Mouse (Mus musculus) layer of hippocampus, postnatal 14 days (tissue): ENCODE measurements around the gene Krtap24-1. TPM values are rescaled to one million over a fixed set of nuclear protein-coding genes. Genes with fewer than 3 reads are reported as not detected.

Experiments used
- DNase-seq, 2 experiments: peaks; one replicate each; pipeline ENCODE4 v3.0.0; 2021 to 2022; ENCODE audit warnings: low spot score in 2 of 2, mixed read lengths in 1 of 2
- long read RNA-seq, 2 experiments: library from polyadenylated mRNA; stranded (forward); transcript quantifications; one replicate each; pipeline ENCODE4 v2.0.0; 2021
- total RNA-seq, 2 experiments: library from RNA; stranded (reverse); gene quantifications; 2 replicates each; pipeline ENCODE4 v1.2.3; 2021

The Krtap24-1 gene
- not detected for total RNA-seq
- long read RNA-seq, experiment 1, result 0 reads
- long read RNA-seq, experiment 2, result 0 reads

DNA sequence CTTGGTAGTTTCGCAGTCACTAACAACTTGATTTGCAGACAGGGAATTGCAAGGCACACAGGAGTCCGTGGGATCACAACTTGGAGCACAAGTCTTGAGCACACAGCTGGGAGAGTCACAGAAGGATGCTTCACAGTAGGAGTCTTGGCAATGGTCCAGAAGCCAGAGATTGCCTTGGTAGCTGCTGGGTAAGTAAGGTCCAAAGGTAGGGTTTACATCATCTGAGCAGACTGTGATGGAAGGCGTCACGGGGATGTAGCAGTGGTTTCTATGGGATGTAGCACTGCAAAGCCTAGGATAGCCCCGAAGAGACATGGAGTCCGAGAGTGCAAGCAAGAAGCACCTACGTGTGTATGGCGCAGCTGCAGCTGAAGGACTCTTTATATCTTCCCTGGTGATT, at the start of gene Krtap24-1:
Krtap24-1 (minus strand) TSS at position 358 of the 400 bp plus-strand sequence.
- DNase-seq, result no peak

GRCm38 (mm10) chr16:88657426-88657825, 45.3 kb upstream of the Krtap24-1 start:
- DNase-seq, result no peak

- no peak for DNase-seq
These were observed 39.9 kb upstream of the Krtap24-1 start for GRCm38 (mm10) chr16:88651952-88652351.

DNA sequence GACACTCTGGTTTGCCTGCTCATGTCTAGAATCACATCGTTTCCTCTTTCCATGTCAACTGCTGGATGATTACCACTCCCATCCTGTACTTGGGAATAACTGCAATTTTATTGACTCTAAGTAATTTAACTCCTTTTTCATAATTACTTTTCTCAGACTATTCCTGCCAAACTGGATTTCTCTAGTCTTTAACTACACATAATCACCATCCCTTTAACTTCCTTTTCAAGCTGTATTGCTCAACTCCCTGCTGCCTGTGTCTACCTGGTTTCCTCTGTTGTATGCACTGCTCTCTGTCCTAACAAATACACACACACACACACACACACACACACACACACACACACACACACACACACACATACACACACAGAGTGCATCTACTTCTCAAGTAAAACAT, 39.0 kb upstream of the Krtap24-1 start:
- no peak for DNase-seq

DNA sequence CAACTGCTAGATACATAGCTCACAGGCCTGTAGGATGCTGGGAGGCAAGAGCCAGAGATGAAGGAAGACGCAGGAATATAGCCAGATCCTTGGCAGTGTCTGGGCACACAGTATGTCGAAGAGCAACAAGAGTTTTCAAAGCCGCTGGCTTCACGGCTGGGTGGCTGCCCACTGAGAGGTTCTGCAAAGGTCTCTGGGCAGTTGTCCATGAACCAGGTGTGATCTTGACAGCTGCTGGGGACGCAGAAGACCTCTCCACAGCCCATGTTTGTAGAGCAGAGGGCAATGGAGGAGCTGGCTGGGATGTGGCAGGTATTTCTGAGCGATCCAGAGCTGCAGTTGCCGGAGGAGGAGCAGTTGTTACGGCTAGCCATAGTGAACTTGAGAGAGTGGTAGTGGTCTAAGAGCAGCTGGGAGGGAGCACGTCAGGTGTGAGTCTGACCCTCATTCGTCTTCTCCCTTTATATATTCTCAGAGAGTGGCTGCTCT, 35.3 kb upstream of the Krtap24-1 start, which contains the start of gene Krtap26-1:
Krtap26-1 (minus strand) TSS at position 439 of the 489 bp plus-strand sequence.
- no peak for DNase-seq

- no peak for DNase-seq
These were observed 34.5 kb upstream of the Krtap24-1 start for GRCm38 (mm10) chr16:88646366-88647111.

DNA sequence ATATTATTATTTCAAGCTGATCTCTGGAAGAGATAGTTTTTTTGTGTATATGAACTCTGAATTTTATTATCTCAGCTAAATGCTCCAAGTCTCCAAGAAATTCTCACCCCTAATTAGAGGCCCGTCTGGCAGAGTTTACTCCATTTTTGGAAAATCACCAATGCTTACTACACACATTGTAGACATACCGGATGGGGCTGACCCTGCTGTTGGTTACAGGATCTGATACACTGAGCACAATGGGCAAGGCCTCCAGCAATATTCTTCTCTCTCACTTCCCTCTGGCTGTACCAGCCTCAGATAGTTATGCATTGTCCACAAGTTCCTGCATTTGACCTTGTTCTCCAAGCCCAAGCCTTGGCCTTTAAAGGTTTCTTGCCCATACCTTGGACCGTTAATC, 28.0 kb upstream of the Krtap24-1 start:
- no peak for DNase-seq

DNA sequence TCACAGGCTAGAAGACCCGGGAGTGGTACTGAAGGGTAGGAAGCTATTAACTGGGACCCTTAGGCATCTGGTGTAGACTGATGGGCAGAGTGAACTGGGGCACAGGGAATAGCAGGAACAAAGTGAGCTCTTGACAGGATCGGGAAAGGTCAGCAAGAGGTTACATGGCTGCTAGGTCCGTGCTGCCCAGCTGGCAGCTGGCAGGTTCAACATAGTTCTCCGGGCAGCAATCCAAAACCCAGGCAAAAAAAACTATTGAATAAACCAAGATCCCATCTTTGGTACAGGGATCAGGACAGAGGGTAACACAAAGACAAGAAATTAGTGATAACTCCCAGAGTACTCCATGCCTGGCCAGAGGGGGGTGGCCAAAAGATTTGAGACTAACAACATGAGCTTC, 23.1 kb upstream of the Krtap24-1 start:
- DNase-seq, result no peak

- no peak for DNase-seq
These were observed 19.4 kb upstream of the Krtap24-1 start for GRCm38 (mm10) chr16:88631474-88631873.

DNA sequence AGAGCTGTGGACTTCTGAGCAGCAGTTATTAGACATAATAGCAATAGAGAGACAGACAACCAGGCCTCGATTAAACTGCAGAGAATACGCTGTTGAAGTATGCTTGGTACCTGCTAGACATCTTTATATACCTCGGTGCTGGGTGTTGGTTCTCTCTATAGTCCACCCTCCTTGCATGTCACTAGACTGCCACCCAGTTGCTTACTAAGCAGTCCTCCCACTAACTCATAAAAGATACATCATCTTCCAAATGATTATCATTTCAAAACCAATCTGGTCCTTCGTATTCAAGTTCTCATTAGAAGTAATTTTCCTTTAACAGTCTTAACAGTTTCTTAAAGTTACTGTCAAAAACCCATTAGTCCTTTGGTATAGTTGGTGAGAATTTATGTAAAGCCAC, 15.5 kb upstream of the Krtap24-1 start, which contains the start of gene 2310079G19Rik:
2310079G19Rik (minus strand) TSS at position 101 of the 400 bp plus-strand sequence.
- DNase-seq, result no peak

DNA sequence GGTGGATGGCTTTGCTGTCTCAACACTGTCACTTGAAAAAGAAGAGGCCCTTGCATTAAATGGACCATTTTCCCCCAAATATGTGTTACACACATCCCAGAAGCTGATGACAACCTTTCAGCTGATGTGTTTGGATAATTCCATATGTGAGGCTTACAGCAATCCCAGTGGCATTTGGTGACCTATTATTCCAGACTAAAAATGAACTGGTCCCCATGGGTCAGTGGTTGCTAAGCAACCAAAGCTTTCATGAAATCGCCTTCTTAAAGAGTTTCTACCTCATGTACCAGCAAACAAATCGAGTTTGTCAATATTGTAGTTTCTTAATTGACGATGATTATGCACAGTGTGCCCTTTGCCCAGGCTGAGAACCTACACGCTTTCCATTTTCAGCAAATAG, 633 bp upstream of the Krtap24-1 start:
- DNase-seq, result no peak

DNA sequence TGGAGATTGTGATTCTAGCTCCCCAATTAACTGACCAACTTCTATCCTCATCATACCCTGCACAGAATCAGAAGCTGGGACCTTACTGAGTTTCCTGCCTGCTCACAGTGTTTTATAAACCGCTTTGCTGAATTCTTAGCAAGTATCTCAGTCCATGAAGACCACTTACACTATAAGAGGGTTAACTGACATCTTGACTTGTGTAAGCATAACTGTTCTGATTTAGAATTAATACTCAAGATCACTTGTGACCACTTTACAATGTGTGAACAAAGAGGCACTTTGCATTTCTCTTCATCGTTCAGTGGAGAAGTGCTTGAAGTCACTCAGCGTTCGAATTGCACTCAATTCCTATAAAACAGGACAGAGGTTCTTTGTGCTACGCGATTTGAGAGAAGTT, 7.5 kb downstream of the Krtap24-1 start:
- DNase-seq, result no peak

GRCm38 (mm10) chr16:88602464-88602863, 9.6 kb downstream of the Krtap24-1 start:
- no peak for DNase-seq

- DNase-seq, result no peak
These were observed 11.8 kb downstream of the Krtap24-1 start for GRCm38 (mm10) chr16:88600303-88600702.

DNA sequence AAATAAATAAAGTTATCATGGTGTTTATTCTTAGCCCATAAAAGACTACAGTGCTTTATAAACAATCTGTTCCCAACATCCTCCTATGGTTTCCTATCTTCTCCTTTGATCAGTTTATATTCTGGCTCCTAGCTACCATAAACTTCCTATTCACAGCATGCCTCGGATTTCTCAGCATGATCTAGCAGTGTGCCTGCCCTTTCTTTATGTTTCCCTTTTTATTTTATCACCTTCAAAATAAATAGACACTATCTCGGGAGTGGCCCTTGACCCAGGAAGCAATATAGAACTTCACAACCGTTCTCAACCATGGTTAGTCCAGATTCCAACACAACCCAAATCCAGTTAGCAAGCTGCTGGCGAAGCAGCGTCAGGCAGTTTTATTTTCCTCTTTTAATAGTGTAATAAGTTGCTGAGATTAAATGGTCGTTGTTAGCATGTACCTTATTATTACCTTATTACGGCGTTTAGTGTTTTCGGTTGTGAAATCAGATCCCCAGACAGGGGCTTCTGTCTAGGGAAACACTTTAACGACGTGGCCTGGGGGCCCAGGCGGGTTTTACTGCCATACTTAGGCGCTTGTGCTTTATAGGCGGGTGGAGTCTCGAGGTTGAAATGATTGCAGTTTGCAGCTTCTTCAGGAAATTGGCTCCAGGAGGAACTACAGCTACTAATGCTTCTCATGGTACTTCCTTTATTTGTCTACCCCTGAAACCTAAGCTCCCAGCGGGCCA, 12.4 kb downstream of the Krtap24-1 start:
- DNase-seq, result no peak

- DNase-seq, result no peak
These were observed 19.3 kb downstream of the Krtap24-1 start for GRCm38 (mm10) chr16:88592758-88593157.

GRCm38 (mm10) chr16:88583338-88583737, 28.7 kb downstream of the Krtap24-1 start:
- no peak for DNase-seq

GRCm38 (mm10) chr16:88575885-88576679, 36.0 kb downstream of the Krtap24-1 start:
- no peak for DNase-seq

- DNase-seq, result no peak
These were observed 39.1 kb downstream of the Krtap24-1 start for GRCm38 (mm10) chr16:88572904-88573404.

DNA sequence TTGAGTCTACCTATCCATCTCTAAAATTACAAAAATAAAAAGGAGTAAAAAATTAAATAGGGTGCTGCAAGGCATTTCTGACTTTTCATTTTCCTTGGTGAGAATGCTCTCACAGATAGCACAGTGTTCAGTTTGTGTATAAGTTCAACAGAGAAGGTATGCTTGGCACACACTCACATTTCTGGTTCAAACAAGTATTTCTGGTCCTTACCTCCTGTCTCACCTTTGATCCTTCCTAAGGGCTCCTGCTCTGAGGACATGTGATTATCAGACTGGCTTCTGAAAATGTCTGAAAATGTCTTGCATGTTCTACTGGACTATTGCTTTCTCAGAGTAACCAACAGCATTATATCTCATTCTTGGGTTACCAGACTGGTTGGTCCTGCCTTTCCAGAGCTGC, 41.9 kb downstream of the Krtap24-1 start:
- DNase-seq, result no peak

DNA sequence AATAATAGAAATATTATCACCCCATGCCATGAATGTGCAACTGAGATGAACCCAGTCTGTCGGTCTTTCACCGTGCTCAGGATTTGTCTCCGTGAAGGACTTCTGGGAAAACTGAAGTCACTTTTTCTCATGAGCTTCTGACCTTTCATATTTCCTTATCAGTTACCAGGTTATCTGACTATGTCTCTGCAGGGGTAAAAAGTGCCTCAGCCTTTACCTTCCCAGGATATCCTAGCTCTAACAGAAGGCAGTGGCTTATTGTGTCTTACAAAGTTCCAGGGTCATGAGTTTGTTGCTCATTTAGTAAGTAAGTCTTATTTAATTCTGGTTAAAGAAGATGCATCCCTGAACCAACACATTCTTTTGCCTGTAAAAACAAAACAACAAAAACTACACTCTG, 42.3 kb downstream of the Krtap24-1 start:
- DNase-seq, result no peak
